Mouse (Mus musculus): ENCODE data around the gene Slc46a2.

DNA sequence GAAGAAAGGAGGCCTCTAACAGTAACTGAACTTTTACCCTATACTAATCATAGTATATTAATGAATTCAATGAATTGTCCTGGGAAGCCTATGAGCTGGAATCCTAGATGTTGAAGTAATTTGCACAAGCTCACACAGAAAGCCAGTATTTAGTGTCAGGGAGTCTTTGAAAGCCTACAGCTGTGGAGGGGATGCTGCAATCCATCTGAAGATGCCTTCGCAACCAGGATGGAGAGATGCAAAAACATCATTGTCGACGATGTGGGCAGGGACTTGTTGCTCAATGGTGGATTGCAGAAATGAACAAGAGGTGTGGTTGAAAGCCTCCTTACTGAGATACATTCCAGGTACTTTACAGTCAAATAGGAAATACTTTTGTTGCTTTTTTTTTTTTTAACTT is 3.1 kb upstream of the Slc46a2 start:
- TF ChIP-seq GATA1 (IDR thresholded peaks at IDR 0.05; ENCODE audit: low read length) (no peak), TAL1 (IDR thresholded peaks at IDR 0.05; ENCODE audit: low read length) (no peak)

Measured in erythroblast, embryonic 14.5 days (primary cell).